Mouse (Mus musculus): ENCODE results near the gene Ttll13.

- TF ChIP-seq GATA1 (IDR thresholded peaks at IDR 0.05; ENCODE audit: borderline replicate concordance, low read length) = no peak
- TF ChIP-seq FLI1 (IDR thresholded peaks at IDR 0.05; ENCODE audit: low read length) = no peak
Measured at GRCm38 (mm10) chr7:80285725-80286124, 39.5 kb downstream of the Ttll13 start.
